Mouse (Mus musculus): ENCODE data around the gene 5730522E02Rik.

The 5730522E02Rik gene

GRCm38 (mm10) chr11:25838451-25838850 is 372.1 kb downstream of the 5730522E02Rik start:
- DNase-seq (ENCODE audit: low read depth in 2 of 2, low spot score in 2 of 2) = no peak

GRCm38 (mm10) chr11:25819789-25820188 is 390.8 kb downstream of the 5730522E02Rik start:
- DNase-seq (ENCODE audit: low read depth in 2 of 2, low spot score in 2 of 2) = no peak

- DNase-seq (ENCODE audit: low read depth in 2 of 2, low spot score in 2 of 2) = no peak
Measured at GRCm38 (mm10) chr11:25813446-25813845, 397.1 kb downstream of the 5730522E02Rik start.

- DNase-seq (ENCODE audit: low read depth in 2 of 2, low spot score in 2 of 2) = no peak
Measured at GRCm38 (mm10) chr11:25787691-25788090, 422.9 kb downstream of the 5730522E02Rik start.

- DNase-seq (ENCODE audit: low read depth in 2 of 2, low spot score in 2 of 2) = no peak
Measured at GRCm38 (mm10) chr11:25772231-25772630, 438.3 kb downstream of the 5730522E02Rik start.

GRCm38 (mm10) chr11:25770991-25771568 is 439.5 kb downstream of the 5730522E02Rik start:
- no peak for DNase-seq (ENCODE audit: low read depth in 2 of 2, low spot score in 2 of 2)

GRCm38 (mm10) chr11:25767584-25768333 is 442.8 kb downstream of the 5730522E02Rik start:
- no peak for DNase-seq (ENCODE audit: low read depth in 2 of 2, low spot score in 2 of 2)

GRCm38 (mm10) chr11:25753156-25753899 is 457.2 kb downstream of the 5730522E02Rik start:
- no peak for DNase-seq (ENCODE audit: low read depth in 2 of 2, low spot score in 2 of 2)

- DNase-seq (ENCODE audit: low read depth in 2 of 2, low spot score in 2 of 2) = no peak
Measured at GRCm38 (mm10) chr11:25752418-25752817, 458.1 kb downstream of the 5730522E02Rik start.

- no peak for DNase-seq (ENCODE audit: low read depth in 2 of 2, low spot score in 2 of 2)
Measured at GRCm38 (mm10) chr11:25747098-25747862, 463.3 kb downstream of the 5730522E02Rik start.

GRCm38 (mm10) chr11:25743664-25744063 is 466.9 kb downstream of the 5730522E02Rik start:
- DNase-seq (ENCODE audit: low read depth in 2 of 2, low spot score in 2 of 2) = no peak

- DNase-seq (ENCODE audit: low read depth in 2 of 2, low spot score in 2 of 2) = no peak
Measured at GRCm38 (mm10) chr11:25737255-25737654, 473.3 kb downstream of the 5730522E02Rik start.

- DNase-seq (ENCODE audit: low read depth in 2 of 2, low spot score in 2 of 2) = no peak
Measured at GRCm38 (mm10) chr11:25729476-25729875, 481.1 kb downstream of the 5730522E02Rik start.

GRCm38 (mm10) chr11:25715447-25716321 is 494.9 kb downstream of the 5730522E02Rik start:
- DNase-seq (ENCODE audit: low read depth in 2 of 2, low spot score in 2 of 2) = no peak

- no peak for DNase-seq (ENCODE audit: low read depth in 2 of 2, low spot score in 2 of 2)
Measured at GRCm38 (mm10) chr11:25710559-25710958, 500.0 kb downstream of the 5730522E02Rik start.

GRCm38 (mm10) chr11:25709892-25710291 is 500.7 kb downstream of the 5730522E02Rik start:
- DNase-seq (ENCODE audit: low read depth in 2 of 2, low spot score in 2 of 2) = no peak

GRCm38 (mm10) chr11:25704332-25705168 is 506.0 kb downstream of the 5730522E02Rik start:
- DNase-seq (ENCODE audit: low read depth in 2 of 2, low spot score in 2 of 2) = no peak

- no peak for DNase-seq (ENCODE audit: low read depth in 2 of 2, low spot score in 2 of 2)
Measured at GRCm38 (mm10) chr11:25702791-25703190, 507.8 kb downstream of the 5730522E02Rik start.

- no peak for DNase-seq (ENCODE audit: low read depth in 2 of 2, low spot score in 2 of 2)
Measured at GRCm38 (mm10) chr11:25697508-25698193, 512.9 kb downstream of the 5730522E02Rik start.
